Mouse (Mus musculus): ENCODE data around the gene Prss57. TPM values are rescaled to one million over a fixed set of nuclear protein-coding genes. Genes with fewer than 3 reads are reported as not detected.

The Prss57 gene
- total RNA-seq (2021) = under 1 TPM; 0.61 to 0.89 TPM
- long read RNA-seq = 0 reads

DNA sequence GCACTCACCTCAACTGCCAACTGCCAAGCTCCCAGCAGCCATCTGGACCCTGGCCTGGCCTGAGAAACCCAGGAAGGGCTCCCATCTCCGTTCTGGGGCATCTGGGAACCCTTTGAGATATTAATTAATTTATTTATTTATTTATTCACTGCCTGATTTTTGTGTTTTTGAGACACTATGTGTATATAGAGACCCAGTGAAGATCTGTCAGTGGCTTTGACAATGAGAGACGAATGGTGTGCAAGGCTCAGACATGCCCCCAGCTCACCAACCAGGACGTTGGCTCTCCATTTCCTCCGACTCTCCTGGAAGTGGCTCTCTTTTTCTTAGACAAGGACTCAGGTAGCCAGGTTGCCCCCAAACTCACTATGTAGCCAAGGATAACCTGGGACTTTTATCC is at the start of gene Prss57:
TSS of gene Prss57 (minus strand) at position 101 of the 400 bp plus-strand sequence.
- DNase-seq (ENCODE audit: low spot score in 2 of 2) = no peak

DNA sequence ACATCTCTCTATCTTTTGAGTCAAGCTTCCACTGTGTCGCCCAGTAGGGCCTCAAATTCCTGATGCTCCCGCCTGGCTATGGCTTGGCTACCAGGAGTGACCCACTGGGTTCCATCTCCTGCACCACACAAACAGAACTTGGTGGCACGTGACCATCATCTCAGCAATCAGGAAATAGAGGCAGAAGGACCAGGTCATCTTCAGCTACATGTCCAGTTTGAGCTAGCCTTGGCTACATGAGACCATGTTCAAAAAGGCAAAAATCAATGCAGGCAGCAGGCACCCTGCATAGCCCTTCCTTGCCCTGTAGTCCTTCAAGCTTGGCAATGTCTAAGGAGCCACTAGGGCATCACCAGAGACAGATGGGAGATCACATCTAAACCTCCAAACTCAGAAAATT is 49.3 kb upstream of the Prss57 start:
- DNase-seq (ENCODE audit: low spot score in 2 of 2) = no peak

GRCm38 (mm10) chr10:79838151-79838550 is 47.4 kb upstream of the Prss57 start:
- no peak for DNase-seq (ENCODE audit: low spot score in 2 of 2)

DNA sequence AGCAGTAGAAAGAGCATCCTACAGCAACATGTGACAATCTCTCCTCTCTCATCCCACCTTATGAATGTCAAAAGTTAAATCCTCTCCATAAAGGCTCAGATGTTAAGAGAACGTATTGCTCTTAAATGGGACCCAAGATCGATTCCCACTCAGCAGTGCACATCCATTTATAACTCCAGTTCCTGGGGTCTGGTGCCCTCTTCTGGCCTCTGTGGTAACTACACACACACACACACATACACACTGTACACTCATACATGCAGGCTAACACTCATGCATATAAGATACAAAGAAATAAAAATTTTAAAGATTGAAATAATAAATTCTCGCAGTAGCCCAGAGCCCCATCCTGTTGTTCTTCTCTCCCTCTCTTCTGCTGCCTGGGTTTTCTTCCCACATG is 46.2 kb upstream of the Prss57 start:
- DNase-seq (ENCODE audit: low spot score in 2 of 2) = no peak

DNA sequence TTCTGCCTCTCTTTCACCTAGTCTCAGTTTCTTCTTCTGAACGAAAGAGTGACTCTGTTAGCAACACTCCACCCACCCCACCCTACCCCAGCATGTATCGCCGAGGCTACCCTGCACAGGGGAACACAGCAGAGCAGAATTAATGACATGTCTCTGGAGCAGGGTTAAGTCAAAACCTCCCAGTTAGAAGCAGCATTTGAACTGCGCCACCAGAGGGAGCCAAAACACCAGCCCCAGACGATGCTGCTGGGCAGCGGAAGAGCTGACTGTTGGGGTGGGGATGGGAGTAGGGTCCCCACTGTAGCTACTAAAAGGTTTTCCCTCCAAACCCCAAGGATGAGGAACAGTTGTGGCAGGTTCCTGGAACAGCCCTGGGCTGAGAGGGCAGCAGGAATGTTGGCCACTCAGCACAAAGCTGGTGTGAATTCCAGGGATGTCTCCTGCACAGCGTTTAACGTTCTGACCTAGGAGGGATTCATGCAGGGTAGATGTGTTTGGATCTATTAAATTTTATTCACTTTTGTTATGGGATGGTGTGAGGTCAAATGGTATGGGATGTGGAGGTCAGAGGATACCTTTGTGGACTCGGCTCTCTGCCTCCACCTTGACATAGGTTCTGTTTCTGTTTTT is 44.1 kb upstream of the Prss57 start:
- peak in 1 of 2 experiments; percentile 77 for DNase-seq (ENCODE audit: low spot score in 2 of 2)

DNA sequence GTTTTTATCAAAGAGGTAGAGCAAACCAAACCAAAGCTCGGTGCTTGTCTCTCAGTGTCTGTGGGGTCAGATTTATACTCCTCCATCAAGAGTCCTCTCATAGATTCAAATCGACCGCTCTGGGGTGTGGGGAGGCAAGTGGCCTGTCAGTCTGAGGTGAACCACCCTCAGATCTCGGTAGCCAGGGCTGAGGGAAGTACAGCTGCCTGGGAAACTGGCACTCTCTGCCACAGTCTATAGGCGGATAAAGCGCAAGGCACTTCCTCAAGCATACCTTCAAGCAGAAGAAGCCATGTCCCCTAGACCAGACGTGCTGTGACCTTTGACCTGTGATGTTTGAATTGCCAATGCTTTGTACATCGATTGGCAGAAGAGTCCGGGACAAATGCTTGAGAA is 42.0 kb upstream of the Prss57 start:
- no peak for DNase-seq (ENCODE audit: low spot score in 2 of 2)

GRCm38 (mm10) chr10:79832026-79832785 is 41.4 kb upstream of the Prss57 start:
- DNase-seq (ENCODE audit: low spot score in 2 of 2) = no peak

- no peak for DNase-seq (ENCODE audit: low spot score in 2 of 2)
These were observed 40.8 kb upstream of the Prss57 start for GRCm38 (mm10) chr10:79831583-79831982.

- DNase-seq (ENCODE audit: low spot score in 2 of 2) = no peak
These were observed 33.7 kb upstream of the Prss57 start for GRCm38 (mm10) chr10:79824413-79824812.

DNA sequence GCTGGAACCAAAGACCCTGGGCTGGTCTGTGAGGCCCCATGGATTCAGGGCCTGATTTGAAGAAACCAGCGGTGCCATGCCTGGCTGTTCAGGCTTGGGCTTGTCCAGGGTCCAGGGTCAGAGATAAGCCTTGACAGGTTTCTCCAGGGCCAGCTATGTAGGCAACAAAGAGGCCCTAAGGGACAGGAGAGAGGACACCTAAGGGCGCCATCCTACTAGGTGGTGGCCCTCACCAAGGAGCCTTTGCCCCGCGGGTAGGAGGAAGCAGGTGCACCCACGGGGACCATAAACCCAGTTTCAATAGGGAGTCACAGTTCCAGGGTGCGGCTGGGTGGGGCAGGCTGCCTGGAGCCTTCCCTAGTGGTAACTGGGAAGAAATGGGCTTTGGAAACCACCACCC is 32.2 kb upstream of the Prss57 start:
- no peak for DNase-seq (ENCODE audit: low spot score in 2 of 2)

DNA sequence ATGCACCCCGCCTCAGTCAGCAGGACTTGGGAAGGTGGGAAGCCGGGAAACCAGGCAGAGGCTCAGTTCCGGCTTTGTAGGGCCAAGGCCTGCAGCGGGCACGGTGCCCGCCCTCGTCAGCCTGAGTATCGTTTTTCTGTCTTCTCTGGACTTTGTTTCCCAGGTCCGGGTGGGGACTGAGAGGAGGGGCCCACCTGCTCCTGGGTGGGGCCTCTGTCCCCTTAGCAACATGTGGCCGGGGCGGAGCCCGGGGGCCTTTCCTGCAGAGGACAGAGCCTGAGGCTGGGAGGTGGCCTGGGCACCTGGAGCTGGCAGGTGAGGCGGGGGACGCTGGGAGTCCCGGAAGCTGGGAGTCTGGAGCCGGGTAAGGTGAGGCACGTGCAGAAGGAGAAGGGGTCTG is 31.6 kb upstream of the Prss57 start:
- DNase-seq (ENCODE audit: low spot score in 2 of 2) = no peak

- no peak for DNase-seq (ENCODE audit: low spot score in 2 of 2)
These were observed 31.0 kb upstream of the Prss57 start for GRCm38 (mm10) chr10:79821731-79822130.

- no peak for DNase-seq (ENCODE audit: low spot score in 2 of 2)
These were observed 30.0 kb upstream of the Prss57 start, which contains the start of gene Misp for GRCm38 (mm10) chr10:79820782-79821181. Gene Misp (plus strand): TSS chr10:79820989.

DNA sequence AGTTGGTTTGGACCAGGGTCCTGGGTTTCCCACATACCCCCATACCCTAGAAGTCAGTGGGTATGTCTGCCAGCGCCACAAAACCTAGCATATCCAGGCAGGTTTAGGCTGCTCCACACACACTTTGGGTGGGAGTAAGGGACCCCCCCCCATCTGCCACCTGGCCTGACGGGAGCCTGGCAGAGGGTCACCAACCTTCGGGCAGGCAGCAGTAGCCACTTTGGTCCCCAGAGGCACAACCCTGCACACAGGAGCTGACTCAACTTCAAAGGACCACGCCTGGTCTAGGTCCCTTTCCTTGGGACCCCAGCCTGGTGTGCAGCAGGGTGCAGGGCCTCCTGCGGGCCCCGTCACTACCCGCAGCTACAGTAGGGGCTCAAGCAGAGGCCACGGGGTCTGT is 29.5 kb upstream of the Prss57 start:
- DNase-seq (ENCODE audit: low spot score in 2 of 2) = no peak

DNA sequence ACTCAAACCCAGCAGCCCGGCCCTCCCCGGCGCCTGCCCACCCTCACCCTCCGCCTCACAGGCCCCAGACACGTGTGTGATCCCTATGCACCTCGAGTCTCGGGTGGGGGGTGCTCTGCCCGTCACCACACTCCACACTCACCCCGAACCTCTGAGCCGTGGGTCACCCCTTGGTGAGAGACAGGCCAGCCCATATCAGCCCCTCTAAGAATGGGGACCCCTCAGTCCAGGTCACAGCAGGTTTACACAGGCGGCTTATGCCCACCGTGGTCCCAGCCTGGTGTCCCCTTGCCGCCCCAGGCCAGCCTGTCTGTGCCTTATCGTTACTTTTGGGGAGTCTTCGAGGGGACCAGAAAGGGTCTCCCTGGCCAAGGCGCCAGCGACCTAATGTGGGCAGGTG is 28.8 kb upstream of the Prss57 start:
- DNase-seq (ENCODE audit: low spot score in 2 of 2) = no peak

- DNase-seq (ENCODE audit: low spot score in 2 of 2) = no peak
These were observed 27.5 kb upstream of the Prss57 start for GRCm38 (mm10) chr10:79818225-79818624.

GRCm38 (mm10) chr10:79817111-79817510 is 26.4 kb upstream of the Prss57 start:
- DNase-seq (ENCODE audit: low spot score in 2 of 2) = no peak

DNA sequence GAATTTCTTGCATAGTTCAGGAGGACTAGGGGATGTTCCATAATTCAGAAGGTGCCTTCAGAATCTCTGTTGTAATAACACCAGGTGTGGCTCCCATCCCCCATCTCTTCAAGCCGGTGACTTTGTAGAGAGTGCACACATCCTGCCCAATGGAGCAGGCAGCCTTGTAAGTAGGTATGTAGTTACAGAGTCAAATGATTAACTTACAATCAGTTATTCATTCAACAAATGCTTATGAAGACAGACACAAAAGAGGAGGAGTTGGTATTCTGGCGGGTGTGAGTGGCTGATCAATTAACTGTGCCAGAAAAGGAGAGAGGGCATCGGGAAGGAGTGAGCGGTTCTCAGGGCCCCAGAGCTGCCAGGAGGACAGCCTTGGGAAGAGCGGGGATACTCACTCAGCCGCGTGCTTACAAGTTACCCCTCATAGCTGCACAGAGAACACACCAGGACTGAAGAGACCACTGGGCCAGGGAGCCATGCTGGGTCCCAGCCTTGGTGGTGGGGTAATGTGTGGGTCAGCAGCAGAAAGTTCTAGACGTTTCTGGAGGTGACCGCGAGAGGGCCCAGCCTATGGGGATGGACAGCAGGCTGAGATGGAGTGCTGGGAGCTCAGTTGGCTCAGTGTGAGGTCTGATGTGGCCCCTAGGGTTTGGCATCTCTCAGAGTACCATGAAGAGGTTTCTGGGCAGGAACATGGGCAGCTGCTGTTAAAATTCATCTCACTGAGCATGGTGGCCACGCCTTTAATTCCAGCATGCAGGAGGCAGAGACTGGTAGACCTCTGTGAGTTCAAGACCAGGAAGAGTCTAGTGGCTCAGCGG is 25.1 kb upstream of the Prss57 start:
- DNase-seq (ENCODE audit: low spot score in 2 of 2) = no peak

GRCm38 (mm10) chr10:79814271-79814842 is 23.6 kb upstream of the Prss57 start:
- no peak for DNase-seq (ENCODE audit: low spot score in 2 of 2)

DNA sequence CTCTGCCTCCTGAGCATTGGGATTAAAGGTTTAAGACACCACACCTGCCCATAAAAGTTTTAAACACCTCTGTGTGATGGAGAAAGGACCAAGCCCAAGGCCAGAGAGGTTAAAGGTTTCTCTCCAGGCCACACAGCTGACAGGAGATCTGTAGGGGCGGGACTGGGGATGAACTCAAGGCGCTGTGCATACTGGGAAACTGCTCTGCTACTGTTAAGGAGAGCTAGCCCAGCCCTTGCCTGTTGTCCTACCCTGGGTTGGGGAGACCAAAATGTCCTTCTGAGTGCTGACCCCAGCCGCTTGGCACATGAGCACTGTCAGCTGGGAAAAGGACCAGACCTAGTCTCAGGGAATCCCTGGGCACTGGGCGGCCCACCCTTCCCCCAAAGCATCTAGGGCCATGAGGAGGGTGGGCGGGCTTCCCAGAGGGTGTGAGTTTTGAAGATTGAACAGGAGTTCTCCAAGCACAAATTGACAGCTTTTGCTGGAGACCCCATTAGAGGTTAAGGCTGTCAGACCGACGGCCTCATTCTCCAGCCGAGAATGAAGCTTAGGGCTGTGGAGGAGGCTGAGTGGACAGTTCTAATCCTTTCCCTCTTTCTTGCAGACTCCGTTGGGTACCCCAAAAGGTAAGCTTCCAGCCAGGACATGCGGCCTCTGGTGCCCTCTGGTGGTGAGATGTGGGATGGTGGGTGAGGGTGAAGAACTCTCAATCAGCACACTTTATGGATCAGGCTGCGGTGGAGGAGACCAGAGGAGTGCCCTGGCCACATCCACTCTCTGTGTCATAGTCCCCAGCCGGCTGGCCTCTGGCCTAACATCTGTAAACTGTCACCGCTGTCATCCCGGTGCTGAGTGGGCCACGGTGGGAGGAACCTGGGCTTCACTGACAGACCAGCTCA is 21.2 kb upstream of the Prss57 start:
- peak; percentile 78 to 92 for DNase-seq (ENCODE audit: low spot score in 2 of 2)

DNA sequence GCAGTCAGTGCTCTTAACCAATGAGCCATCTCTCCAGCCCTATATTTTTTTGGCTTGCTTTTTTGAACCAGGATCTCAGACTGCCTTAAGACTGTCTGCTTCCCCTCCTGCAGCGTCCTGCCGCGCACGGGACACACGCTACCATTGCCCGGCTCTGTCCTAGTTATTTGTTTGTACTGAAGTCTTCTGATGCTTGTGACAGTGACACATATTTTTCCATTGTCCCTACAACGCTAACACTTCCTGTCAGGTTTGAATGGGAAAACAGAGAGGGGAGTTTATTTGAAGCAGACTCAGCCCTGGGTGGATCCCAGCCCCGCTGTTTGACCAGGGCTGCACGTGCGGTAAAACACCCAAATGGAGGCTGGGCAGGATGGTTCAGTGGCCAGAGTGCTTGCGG is 18.0 kb upstream of the Prss57 start:
- DNase-seq (ENCODE audit: low spot score in 2 of 2) = no peak

Data from layer of hippocampus, adult 18-20 months (tissue).